Mouse (Mus musculus): ENCODE data around the gene Dip2b. TPM values are rescaled to one million over a fixed set of nuclear protein-coding genes. Genes with fewer than 3 reads are reported as not detected.
A peak's percentile ranks its signal among the peaks of the same experiment; 100 is the strongest.

Dip2b gene
- polyA plus RNA-seq, 1 experiment from 2014 or later: 4.9 TPM

- Histone ChIP-seq H3K9me3 (replicated peaks) (no peaks in the 10 kb centered on the region), H3K4me3 (no peak overlapping the region), H3K4me2 (no peak overlapping the region), H3K36me3 (peaks cover 8% of the 10 kb centered on the region; the same call in 1 of the 2 replicates), H3K4me1 (no peaks in the 10 kb centered on the region; the same call in 1 of the 2 replicates), H3K27me3 (replicated peaks) (no peaks in the 10 kb centered on the region), H3K9ac (no peak overlapping the region), H3K27ac (no peak overlapping the region)
- ATAC-seq: 0 out of 2 replicates have a peak, but pooled peaks have one; percentile 52
- 65% methylated on average over 3 of the region's 3 CpGs for WGBS (ENCODE audit: insufficient replicate concordance)
Measured at GRCm38 (mm10) chr15:100145917-100146316, 107.5 kb downstream of the Dip2b start.

GRCm38 (mm10) chr15:100150593-100150992, 112.1 kb downstream of the Dip2b start:
- no peak overlapping the region for H3K4me2 ChIP-seq
- ATAC-seq: no peak
- no peaks in the 10 kb centered on the region for H3K9me3 ChIP-seq (replicated peaks)
- H3K9ac ChIP-seq: no peak overlapping the region
- 62% methylated on average over 4 of the region's 4 CpGs for WGBS (ENCODE audit: insufficient replicate concordance)
- H3K4me1 ChIP-seq: no peaks in the 10 kb centered on the region; the same call in 1 of the 2 replicates
- peaks cover 19% of the 10 kb centered on the region for H3K36me3 ChIP-seq
- no peak overlapping the region for H3K4me3 ChIP-seq
- no peaks in the 10 kb centered on the region for H3K27me3 ChIP-seq (replicated peaks)
- H3K27ac ChIP-seq: no peak overlapping the region

GRCm38 (mm10) chr15:100152321-100152720, 113.9 kb downstream of the Dip2b start:
- Histone ChIP-seq H3K4me3 (no peak overlapping the region), H3K36me3 (peaks cover 33% of the 10 kb centered on the region), H3K9ac (no peak overlapping the region), H3K4me1 (no peaks in the 10 kb centered on the region), H3K4me2 (no peak overlapping the region), H3K27me3 (replicated peaks) (no peaks in the 10 kb centered on the region), H3K27ac (no peak overlapping the region), H3K9me3 (replicated peaks) (no peaks in the 10 kb centered on the region)
- WGBS (ENCODE audit: insufficient replicate concordance): 79% methylated on average over 3 of the region's 3 CpGs
- no peak for ATAC-seq

- WGBS (ENCODE audit: insufficient replicate concordance): 43% methylated on average over 3 of the region's 3 CpGs
- H3K27me3 ChIP-seq (replicated peaks): no peaks in the 10 kb centered on the region
- no peak overlapping the region for H3K9ac ChIP-seq
- H3K4me3 ChIP-seq: no peak overlapping the region
- peaks cover 36% of the 10 kb centered on the region for H3K36me3 ChIP-seq
- no peak overlapping the region for H3K4me2 ChIP-seq
- ATAC-seq: no peak
- H3K9me3 ChIP-seq (replicated peaks): no peaks in the 10 kb centered on the region
- no peak overlapping the region for H3K27ac ChIP-seq
- no peaks in the 10 kb centered on the region for H3K4me1 ChIP-seq
Measured at GRCm38 (mm10) chr15:100153024-100153423, 114.6 kb downstream of the Dip2b start.

- no peak for ATAC-seq
- H3K4me3 ChIP-seq: no peak overlapping the region
- H3K9ac ChIP-seq: no peak overlapping the region
- H3K36me3 ChIP-seq: peaks cover 38% of the 10 kb centered on the region
- WGBS (ENCODE audit: insufficient replicate concordance): 62% methylated on average over 4 of the region's 4 CpGs
- H3K27me3 ChIP-seq (replicated peaks): no peaks in the 10 kb centered on the region
- no peaks in the 10 kb centered on the region for H3K9me3 ChIP-seq (replicated peaks)
- no peak overlapping the region for H3K27ac ChIP-seq
- no peak overlapping the region for H3K4me2 ChIP-seq
- peaks cover 13% of the 10 kb centered on the region for H3K4me1 ChIP-seq
Measured at GRCm38 (mm10) chr15:100156095-100156707, 117.7 kb downstream of the Dip2b start.

GRCm38 (mm10) chr15:100156781-100157470, 118.5 kb downstream of the Dip2b start:
- Histone ChIP-seq H3K4me1 (peaks cover 13% of the 10 kb centered on the region), H3K4me2 (no peak overlapping the region), H3K27ac (no peak overlapping the region), H3K4me3 (no peak overlapping the region), H3K9me3 (replicated peaks) (no peaks in the 10 kb centered on the region), H3K27me3 (replicated peaks) (no peaks in the 10 kb centered on the region), H3K36me3 (peaks cover 42% of the 10 kb centered on the region), H3K9ac (no peak overlapping the region)
- no peak for ATAC-seq
- WGBS (ENCODE audit: insufficient replicate concordance): 75% methylated on average over 10 of the region's 10 CpGs

GRCm38 (mm10) chr15:100158985-100159384, 120.5 kb downstream of the Dip2b start:
- Histone ChIP-seq H3K27me3 (replicated peaks) (no peaks in the 10 kb centered on the region), H3K36me3 (peaks cover 55% of the 10 kb centered on the region), H3K9me3 (replicated peaks) (no peaks in the 10 kb centered on the region), H3K4me2 (no peak overlapping the region), H3K4me1 (peaks cover 13% of the 10 kb centered on the region), H3K27ac (no peak overlapping the region), H3K9ac (no peak overlapping the region), H3K4me3 (no peak overlapping the region)
- WGBS (ENCODE audit: insufficient replicate concordance): 60% methylated on average over 10 of the region's 10 CpGs
- peak; percentile 68; the same call in 1 of the 2 replicates for ATAC-seq

- Histone ChIP-seq H3K9ac (no peak overlapping the region), H3K9me3 (replicated peaks) (no peaks in the 10 kb centered on the region), H3K4me1 (peaks cover 13% of the 10 kb centered on the region), H3K4me2 (no peak overlapping the region), H3K27me3 (replicated peaks) (no peaks in the 10 kb centered on the region), H3K36me3 (peaks cover 38% of the 10 kb centered on the region), H3K27ac (no peak overlapping the region), H3K4me3 (no peak overlapping the region)
- 81% methylated on average over 6 of the region's 6 CpGs for WGBS (ENCODE audit: insufficient replicate concordance)
- no peak for ATAC-seq
Measured at GRCm38 (mm10) chr15:100161747-100162280, 123.3 kb downstream of the Dip2b start.

GRCm38 (mm10) chr15:100163381-100164051, 125.1 kb downstream of the Dip2b start:
- H3K4me3 ChIP-seq: no peak overlapping the region
- H3K27me3 ChIP-seq (replicated peaks): no peaks in the 10 kb centered on the region
- H3K36me3 ChIP-seq: peaks cover 31% of the 10 kb centered on the region
- no peak for ATAC-seq
- 67% methylated on average over 3 of the region's 3 CpGs for WGBS (ENCODE audit: insufficient replicate concordance)
- H3K4me2 ChIP-seq: no peak overlapping the region
- H3K9ac ChIP-seq: no peak overlapping the region
- H3K9me3 ChIP-seq (replicated peaks): no peaks in the 10 kb centered on the region
- H3K4me1 ChIP-seq: peaks cover 13% of the 10 kb centered on the region
- no peak overlapping the region for H3K27ac ChIP-seq

- Histone ChIP-seq H3K27me3 (replicated peaks) (no peaks in the 10 kb centered on the region), H3K9me3 (replicated peaks) (no peaks in the 10 kb centered on the region), H3K36me3 (peaks cover 50% of the 10 kb centered on the region), H3K4me3 (no peak overlapping the region), H3K9ac (no peak overlapping the region), H3K4me1 (no peaks in the 10 kb centered on the region), H3K27ac (no peak overlapping the region), H3K4me2 (no peak overlapping the region)
- WGBS (ENCODE audit: insufficient replicate concordance): 65% methylated on average over 3 of the region's 3 CpGs
- no peak for ATAC-seq
Measured at GRCm38 (mm10) chr15:100166464-100166863, 128.0 kb downstream of the Dip2b start.

GRCm38 (mm10) chr15:100167791-100168190, 129.3 kb downstream of the Dip2b start:
- no peak overlapping the region for H3K9ac ChIP-seq
- no peaks in the 10 kb centered on the region for H3K4me1 ChIP-seq
- WGBS (ENCODE audit: insufficient replicate concordance): 90% methylated on average over 6 of the region's 6 CpGs
- H3K9me3 ChIP-seq (replicated peaks): no peaks in the 10 kb centered on the region
- H3K27me3 ChIP-seq (replicated peaks): no peaks in the 10 kb centered on the region
- no peak overlapping the region for H3K27ac ChIP-seq
- peaks cover 48% of the 10 kb centered on the region for H3K36me3 ChIP-seq
- ATAC-seq: no peak
- no peak overlapping the region for H3K4me3 ChIP-seq
- H3K4me2 ChIP-seq: no peak overlapping the region

GRCm38 (mm10) chr15:100168191-100168606, 129.7 kb downstream of the Dip2b start:
- ATAC-seq: no peak
- Histone ChIP-seq H3K27ac (no peak overlapping the region), H3K4me2 (no peak overlapping the region), H3K36me3 (peaks cover 50% of the 10 kb centered on the region), H3K4me3 (no peak overlapping the region), H3K27me3 (replicated peaks) (no peaks in the 10 kb centered on the region), H3K9me3 (replicated peaks) (no peaks in the 10 kb centered on the region), H3K4me1 (no peaks in the 10 kb centered on the region), H3K9ac (no peak overlapping the region)
- 82% methylated on average over 8 of the region's 8 CpGs for WGBS (ENCODE audit: insufficient replicate concordance)
